Mouse (Mus musculus) adipocyte (in vitro differentiated cells): Measurements from ENCODE around the gene Asb1.

ENCODE experiments used
- DNase-seq: peaks from one replicate; pipeline ENCODE4 v3.0.0-alpha.2; 2016; ENCODE audit warnings: low spot score

The Asb1 gene

DNA sequence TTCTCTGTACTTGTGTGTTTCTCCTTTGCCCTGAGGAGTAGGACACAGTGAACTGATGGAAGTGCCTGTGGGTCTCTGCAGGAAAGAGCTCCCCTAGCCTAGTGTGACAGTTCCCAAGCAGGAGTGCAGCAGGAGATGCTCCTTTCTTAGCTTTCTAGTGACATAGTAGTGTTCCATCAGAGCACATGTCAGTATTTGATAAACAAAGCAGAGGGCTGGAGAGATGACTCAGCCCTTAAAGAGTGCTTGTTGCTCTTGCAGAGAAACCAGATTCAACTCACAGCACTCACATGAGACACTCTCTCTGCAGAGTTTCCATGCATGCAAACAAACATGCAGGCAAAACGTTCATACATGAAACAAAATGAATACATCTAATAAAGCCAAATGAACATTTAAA lies 4.9 kb downstream of the Asb1 start:
- DNase-seq, result no peak

DNA sequence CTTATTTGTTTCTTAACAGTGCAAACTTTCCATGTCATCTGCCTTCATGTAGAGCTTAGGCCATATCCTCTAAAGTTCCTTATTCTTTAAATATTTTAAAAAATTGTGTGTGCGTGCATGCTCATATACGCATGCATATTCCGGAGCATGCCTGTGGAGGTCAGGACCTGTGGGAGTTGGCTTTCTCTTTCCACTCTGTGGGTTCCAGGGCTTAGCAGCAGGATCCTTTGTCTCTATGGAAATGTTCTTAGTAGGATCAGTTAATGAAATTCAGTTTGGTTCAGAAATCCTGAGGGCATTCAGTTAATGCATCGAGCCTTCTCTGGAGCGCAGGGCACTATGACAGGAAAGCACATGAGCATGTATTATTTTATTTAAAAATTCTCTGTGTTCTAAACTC lies 7.2 kb downstream of the Asb1 start:
- no peak for DNase-seq

DNA sequence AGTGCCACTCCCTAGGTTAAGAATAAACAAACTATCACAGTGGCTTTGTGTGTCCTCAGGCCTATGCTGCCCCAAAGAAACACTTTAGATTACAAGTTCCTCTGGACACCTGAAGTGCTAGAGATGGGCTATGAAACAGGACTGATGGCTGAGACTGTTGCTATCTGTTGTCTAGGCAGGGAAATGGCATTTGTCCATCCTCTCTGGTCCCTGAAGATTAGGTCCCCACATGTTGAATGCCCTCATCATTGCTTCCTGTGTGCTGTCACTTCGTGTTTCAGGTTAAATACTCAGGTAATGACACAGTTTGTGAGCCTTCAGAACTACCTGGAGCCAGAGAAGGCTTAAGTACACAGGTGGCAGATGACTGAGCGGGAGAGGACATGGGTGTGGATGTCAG lies 8.7 kb downstream of the Asb1 start:
- DNase-seq, result no peak

DNA sequence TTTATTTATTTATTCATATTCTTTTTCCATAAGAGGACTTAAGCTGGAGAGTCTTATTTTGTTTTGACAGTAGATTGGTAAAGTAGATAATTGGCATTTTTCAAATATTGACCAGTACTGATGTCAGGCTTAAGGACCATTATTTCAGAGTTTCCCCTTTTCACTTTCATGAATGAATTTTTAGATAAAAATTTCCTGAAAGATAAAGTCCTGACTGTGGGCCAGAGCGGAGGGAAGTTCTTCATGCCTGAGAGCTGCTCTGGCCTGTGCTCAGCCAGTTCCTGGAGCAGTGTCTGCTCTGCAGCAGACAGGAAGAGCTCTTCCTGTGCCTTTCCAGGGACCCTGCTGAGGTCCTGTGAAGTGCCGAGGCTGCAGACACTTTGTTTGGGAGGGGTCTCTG lies 16.8 kb downstream of the Asb1 start:
- no peak for DNase-seq

DNA sequence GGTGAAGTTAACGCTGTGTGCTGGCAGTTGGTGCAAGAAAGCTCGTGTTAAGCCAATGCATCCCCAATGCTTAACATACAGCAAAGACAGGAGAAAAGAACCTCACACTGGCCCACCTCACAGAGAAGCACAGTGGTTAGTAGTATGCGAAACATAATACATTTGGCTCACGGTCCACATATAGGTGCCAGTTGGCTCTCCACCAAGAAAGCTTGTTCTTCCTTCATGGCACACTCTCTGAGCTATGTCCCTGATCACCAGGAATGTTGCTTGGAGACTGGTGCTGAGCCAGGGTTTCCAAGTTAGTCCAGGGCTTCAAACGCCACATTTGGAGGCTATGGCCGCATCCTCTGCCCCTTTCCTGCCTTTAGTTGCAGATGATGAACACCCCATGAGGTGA lies 20.9 kb downstream of the Asb1 start:
- no peak for DNase-seq

DNA sequence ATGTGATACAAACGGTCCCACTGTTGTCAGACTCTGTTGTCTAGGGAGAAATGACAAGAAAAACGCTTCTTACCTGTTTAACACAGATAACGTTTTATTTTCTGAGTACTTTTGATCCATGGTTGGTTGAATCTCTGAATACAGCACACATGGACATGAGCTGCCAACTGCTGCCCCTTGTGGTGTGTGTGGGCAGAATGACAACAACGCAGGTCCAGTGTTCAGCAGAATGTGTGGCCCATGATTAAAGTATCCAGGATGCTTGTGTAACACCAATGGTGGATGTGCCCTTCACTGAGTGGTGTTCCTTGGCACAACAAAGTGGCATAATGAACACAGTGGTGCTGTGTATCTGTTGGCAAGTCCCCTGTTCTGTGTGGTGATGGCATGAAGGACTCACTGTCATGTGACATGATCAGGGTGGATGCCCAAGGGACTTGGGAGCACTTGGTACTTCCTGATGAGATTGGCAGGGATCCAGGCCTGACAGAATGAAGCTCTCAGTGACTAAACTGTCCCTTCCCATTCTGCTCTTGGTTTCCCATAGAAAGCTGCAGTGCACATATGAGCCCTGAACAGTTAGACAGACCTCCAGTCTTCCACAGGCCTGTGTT lies 22.7 kb downstream of the Asb1 start:
- DNase-seq, result peak; percentile 10

DNA sequence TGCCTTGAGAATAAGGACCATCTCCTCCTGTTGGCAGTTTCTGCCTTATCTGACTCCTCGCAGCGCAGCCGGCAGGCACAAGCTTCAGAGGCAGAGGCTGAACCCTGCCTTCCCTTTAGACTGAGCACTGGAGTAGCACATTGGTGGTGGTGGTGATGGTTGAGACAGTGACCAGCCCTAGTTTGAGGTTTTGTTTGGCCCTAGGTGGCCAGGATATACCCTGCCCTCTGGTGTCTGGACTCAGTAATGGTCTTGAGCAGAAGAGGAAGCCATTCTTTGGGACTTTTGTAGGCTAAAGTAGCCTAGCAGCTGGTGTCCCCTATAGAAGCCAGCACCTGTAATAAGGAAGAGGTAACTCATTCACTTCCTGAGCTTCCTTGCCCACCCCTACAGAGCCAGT lies 23.7 kb downstream of the Asb1 start:
- DNase-seq, result peak; percentile 38

DNA sequence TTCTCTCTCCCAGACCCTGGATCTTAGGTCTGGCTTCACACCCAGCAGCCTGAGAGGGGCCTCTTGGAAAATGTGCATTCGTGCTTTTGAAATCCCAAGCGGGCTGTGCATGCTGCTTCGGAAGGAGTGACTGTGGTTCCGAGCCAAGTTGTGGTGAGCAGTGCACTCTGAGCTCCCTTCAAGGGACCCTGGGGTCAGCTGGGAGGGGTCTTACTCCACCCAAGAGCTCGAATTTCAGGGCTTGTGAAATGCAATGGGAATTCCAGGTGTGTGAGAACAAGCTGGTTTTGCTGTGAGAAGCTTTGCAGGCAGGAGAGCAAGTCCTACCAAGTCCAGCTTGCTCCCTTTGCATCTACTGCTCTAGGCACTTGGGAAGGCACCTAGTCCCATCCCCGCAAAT lies 24.3 kb downstream of the Asb1 start:
- no peak for DNase-seq

DNA sequence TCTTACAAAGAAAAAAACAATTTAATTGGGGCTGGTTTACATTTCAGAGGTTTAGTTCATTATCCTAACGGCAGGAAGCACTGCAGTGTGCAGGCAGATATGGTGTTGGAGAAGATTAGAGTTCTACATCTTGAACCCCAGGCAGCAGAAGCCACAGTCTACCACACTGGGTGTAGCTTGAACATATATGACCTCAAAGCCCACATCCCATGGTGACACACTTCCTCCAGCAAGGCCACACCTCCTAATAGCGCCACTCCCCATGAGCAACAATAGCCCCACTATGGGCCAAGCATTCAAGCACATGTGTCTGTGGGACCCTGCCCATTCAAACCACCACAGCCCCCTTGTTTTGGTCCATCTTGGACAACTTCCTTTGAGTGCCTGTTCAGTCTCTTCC lies 26.9 kb downstream of the Asb1 start:
- DNase-seq, result no peak

DNA sequence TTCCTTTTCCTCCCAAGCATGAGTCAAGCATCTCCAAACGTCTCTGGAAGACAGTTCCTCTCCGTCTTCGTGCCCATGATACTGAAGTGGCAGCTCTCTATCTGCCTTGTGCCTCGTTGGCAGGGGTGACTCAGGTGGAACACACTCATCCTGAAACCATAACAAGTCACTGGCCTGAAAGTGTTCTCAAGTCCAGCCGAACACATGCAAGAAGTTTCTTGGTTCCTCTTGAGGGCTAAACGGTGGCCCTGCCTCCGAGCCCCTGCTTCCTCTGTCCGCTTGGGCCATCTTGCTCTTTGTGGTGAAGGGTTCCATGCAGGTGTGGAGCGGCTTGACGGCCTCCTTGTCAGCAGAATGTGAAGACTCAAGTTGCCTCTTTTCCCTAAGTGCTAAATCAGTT lies 32.1 kb downstream of the Asb1 start:
- no peak for DNase-seq

DNA sequence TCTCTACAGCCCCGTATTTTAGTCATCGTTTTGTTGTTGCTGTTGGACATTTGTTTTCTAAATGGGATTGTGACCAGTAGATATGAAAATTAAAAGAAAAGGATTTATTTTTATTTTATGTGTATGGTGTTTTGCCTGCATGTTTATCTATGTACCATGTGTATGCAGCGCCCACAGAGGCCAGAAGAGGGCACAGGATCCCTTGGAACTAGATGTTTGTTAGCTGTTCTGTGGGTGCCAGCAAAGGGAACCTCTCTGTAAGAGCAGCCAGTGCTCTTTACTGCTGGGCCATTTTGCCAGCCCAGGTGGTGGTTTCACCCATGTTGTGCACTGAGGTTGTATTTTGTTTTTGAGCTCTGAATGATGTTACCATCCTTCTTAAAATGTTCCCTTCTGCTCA lies 33.9 kb downstream of the Asb1 start:
- DNase-seq, result peak; percentile 73

DNA sequence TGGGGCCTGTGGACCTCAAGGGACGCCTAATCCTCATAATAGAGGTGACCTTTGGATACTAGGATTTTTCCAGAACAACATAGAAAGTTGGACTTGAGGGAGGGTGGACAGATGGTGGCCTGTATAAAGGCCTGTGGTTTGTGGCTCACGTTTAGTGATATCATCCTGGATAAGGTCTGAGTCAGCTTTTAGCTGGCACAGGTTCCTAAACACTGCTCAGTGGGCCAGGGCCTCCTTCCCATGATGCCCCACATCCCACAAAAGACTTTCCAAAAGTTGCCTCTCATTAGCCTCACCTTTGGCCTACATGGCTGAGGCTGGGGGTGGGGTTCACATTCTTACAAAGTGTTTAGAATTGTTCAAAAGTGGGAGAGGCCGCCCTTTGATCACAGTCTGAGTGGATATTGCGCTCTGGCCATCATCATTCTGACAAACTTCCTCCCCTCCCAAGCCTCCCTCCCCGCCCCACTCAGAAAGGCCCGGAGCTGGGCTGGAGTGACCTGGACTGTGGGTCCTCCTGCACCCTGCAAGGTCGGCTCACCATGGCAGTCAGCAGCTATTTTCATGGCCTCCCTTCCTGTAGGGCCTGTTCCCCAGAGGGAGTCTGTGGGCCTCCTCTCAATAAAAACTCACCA lies 37.7 kb downstream of the Asb1 start:
- no peak for DNase-seq

DNA sequence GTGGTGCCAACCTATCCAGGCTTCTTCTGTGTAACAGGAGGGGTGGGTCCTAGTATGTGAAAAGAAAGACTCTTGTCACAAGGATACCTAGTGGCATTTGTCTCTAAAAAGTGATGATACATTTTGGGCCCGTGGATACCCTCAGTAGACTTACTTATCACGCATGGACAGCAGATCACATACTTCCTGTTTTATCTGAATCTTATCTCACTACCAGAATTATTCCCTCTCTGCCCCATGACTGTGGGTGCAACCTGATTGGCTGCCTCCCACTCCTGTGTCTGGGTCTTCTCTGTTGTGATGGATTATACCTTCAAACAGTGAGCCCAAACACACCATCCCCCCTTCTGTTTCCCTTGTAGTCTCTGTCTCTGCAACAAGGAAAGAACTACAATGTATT lies 40.2 kb downstream of the Asb1 start:
- no peak for DNase-seq

DNA sequence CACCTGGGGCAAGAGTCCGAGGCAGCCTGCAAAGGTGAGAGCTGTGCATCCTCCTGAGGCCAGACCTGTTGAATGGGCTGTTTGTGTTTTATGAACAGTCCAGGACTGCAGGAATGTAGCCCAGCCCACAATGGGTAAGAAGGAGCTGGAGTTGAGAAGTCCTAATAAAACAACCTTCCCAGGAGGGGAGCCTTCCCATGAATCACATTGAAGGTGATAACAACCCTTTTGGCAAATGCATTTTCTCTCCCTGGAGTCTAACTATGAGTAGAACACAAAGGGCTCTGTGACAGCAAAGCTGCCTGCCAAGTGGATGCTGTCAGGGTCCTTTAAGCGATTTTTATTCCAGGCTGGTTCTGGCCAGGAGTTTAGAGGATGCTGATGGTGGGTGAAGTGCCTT lies 40.9 kb downstream of the Asb1 start:
- no peak for DNase-seq

DNA sequence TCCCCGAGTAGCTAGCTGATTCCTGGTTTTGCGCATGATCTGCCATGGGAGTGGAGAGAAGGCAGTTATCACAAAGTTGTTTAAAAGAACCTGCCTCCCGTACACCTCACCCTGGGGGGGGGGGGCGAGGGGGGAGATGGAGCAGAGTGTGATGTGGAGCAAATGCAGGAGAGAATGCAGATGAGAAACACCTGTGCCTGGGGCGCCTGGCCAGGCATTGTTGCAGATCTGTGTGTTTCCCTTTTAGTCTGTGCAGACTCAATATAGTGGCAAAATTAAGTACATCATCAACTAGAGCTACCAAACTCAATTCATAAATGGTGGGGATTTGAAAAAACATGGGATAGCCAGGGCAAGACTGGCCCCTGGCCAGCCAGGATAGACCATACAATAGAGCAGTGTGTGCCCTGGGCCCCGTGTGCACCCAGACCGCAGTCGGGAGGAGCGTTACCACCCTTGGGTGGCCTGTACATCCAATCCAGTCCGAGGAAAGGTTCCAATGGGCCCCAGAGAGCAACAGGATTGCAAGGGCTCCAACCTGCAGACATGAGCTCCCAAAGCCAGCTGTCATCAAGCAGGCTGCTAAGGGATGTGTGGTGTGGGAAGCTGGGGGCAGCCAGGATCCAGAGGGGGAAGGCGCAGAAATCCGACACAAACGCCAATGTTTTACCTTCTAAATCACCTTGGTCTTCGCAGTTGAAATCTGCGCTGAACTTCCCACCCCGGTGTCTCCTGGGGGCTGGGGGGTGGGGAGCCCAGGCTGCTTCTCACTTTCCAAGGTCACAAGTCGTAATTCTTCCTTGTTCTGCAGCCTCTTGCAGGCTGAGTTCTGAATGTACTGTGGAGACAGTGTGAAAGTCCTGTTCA lies 44.9 kb downstream of the Asb1 start:
- DNase-seq, result no peak

DNA sequence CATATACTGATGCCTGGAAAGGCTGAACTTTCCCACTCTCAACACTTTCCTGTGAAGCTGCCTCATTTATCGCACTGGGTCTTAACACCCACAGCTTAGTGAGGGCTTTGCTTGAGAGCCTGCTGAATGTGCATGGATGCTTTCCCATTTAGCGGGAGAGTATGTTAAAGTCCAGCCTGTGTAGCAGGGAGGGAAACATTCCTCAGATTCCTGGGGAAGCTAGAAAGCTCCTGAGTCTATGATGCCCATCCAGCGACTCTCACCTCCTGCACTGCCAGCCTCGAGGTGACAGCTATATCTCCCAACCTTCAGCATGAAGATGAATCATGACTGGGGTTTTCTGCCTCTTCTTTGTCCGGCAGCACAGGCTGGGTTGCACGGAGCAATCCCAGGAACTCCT lies 49.4 kb downstream of the Asb1 start:
- no peak for DNase-seq

DNA sequence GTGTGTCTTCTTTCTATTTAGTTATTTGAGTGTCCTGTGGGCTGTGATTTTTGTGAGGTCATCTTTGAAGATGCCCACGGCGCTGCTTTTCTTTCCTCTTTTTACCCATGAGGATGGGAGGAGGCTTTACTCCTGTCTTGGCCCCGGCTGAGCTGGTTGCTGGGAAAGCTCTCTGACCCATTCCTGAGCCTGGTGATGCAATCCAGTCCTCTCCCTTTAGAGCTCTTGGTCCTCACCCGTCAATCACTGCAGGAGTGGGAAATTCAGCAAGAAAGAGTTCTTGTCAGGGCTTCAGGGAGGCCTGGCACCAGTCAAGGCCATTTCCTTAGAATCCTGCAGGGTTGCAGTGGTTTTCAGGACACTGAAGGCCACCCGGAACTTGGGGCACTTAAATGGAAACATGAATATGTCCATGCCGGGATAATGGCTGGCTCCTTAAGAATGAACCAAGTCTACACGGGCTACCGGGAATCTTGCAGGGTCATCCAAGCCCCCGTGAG lies 55.2 kb downstream of the Asb1 start:
- peak; percentile 63 for DNase-seq

DNA sequence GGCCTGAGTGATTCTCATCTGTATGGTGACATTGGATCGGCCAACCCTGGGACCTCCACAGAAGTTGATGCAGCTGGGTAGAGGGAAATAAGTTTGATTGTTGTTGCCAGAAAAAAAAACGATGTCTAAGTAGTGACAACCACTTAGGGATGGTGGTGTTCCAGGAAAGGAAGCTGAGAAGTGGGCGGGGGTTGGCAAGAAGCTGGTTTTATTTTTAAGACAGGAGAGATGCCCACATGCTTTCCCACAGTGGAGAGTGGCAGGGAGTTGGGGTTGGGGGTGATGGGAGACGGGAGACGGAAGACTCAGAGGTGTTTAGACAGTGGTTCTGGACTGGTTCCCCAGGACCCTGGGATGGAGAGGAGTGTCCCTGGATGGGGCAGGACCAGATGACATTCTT lies 57.3 kb downstream of the Asb1 start:
- no peak for DNase-seq

DNA sequence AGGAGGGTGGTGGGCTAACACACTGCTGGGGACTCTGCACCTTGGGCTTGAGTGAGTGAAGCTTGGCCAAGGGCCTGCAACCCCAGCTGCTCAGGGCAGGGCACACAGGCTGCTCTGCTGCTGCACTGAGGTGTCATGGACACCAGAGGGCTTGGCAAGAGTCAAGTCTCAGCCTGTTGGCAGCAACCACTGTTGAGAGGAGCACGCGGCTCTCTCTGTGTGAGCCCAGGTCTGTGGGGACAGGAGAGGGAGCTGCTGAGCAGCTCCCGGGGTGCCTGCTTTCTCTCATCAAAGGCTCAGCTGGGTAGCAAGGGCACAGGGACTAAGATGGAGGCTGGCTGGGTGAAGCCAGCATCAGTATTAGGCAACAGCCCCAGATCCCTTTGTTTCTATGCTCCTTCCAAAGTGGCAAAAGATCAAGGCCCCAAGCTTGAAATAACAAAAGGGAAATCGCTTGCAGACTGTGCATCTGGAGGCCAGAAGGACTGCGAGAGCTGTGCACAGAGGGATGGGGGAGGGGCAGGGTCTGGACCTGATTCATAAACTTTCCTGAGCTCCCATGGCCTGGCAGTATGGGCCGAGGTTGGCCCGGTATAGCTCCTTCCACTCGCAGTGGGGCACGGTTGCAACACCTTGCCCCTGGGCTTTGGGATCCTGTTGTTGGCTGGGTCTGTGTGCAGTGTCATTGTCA lies 60.5 kb downstream of the Asb1 start:
- peak; percentile 66 for DNase-seq

DNA sequence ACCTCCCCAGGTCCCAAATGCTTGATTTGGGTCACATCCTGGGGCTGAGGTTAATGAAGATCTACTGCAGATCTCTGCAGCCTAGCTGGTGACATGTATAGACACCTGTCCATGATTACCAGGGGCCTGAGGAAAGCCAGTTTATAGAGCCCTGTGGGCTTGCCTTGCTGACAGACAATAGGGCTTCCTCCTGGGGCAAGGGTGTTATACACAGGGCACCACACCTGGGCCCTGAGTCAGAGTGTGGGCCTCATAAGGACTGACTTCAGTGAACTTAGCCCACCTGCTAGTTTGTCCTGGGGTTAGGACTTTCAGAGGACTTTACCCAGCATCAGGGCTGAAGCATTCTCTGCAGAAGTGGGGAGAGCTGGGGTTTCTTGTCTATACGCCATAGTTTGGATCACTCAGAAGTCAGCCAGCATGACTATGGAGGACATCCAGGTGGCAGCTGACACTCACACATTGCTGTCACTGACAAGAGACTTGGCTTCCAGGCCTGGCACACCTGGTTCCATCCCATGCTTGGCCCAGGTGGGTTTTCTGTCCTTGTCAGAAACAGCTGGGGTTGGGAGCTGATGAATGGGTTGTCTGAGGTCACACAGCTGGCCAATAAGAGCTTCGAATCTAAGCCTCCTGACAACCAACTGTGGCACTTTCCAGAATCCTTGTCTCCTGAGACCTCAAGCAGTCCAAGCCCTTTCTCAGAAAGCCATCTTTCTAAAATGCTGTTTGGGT lies 61.2 kb downstream of the Asb1 start:
- no peak for DNase-seq

DNA sequence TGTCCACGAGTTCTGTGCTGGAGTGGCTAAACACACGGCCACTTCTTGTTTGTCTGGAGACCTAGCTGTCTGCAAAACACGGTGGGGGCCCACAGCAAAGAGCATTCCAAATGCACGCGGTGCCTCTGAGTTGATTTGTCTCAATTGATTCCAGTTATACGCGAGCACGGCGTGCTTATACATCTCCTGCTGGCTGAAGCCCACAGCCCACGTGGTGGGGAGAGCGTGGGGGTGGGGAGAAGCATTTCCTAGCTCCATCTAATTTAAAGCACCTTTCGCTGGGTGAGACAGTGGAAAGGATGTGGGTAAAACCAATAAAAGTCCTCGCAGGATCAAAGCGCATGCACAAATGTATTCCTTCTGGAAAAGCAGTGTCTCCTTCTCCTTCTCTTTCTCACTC lies 65.3 kb downstream of the Asb1 start:
- DNase-seq, result no peak

DNA sequence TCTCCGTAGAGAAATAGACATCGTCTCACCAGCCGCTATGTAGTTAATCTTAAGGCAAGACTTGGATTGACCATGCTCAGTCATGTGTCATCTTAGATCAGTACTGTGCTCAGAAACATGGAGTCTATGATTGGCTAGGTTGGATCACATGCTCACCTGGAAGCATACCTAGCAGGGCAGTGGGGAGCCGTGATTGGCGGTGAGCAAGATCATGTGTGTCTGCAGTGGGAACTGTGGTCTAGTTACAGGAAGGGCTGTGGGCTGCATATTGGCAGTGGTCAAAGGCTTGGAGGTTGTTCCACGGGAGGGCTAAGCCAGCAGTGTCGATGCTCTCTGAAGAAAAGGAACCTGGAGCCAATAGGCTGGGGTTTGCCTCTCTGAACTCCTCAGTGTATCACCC lies 66.4 kb downstream of the Asb1 start:
- no peak for DNase-seq
